Mouse (Mus musculus): ENCODE measurements around the gene Kremen1.

The Kremen1 gene

GRCm38 (mm10) chr11:5184832-5185231 is 76.5 kb downstream of the Kremen1 start:
- in situ Hi-C loops (cut with MboI; ENCODE audit: low pct_unique_long_range_greater_than_20kb in 1 of 2, low sequenced_read_pairs in 2 of 2, unreplicated experiment in 1 of 2): loop anchor here in 1 of 2 experiments (5.0 to 10.0 kb wide), 2 partner anchors 82 to 270 kb away; no protein-coding TSS in a partner anchor

- in situ Hi-C loops (cut with MboI; ENCODE audit: low pct_unique_long_range_greater_than_20kb in 1 of 2, low sequenced_read_pairs in 2 of 2, unreplicated experiment in 1 of 2): loop anchor here in 1 of 2 experiments (5.0 to 10.0 kb wide), 2 partner anchors 83 to 271 kb away; no protein-coding TSS in a partner anchor
Observed at GRCm38 (mm10) chr11:5184250-5184649, 77.1 kb downstream of the Kremen1 start.

GRCm38 (mm10) chr11:5182870-5183269 is 78.5 kb downstream of the Kremen1 start:
- in situ Hi-C loops (cut with MboI; ENCODE audit: low pct_unique_long_range_greater_than_20kb in 1 of 2, low sequenced_read_pairs in 2 of 2, unreplicated experiment in 1 of 2): loop anchor here in 1 of 2 experiments (5.0 to 10.0 kb wide), 2 partner anchors 84 to 272 kb away; no protein-coding TSS in a partner anchor

GRCm38 (mm10) chr11:5181850-5182404 is 79.4 kb downstream of the Kremen1 start:
- in situ Hi-C loops (cut with MboI; ENCODE audit: low pct_unique_long_range_greater_than_20kb in 1 of 2, low sequenced_read_pairs in 2 of 2, unreplicated experiment in 1 of 2): loop anchor here in 1 of 2 experiments (5.0 to 10.0 kb wide), 2 partner anchors 85 to 273 kb away; no protein-coding TSS in a partner anchor

GRCm38 (mm10) chr11:5179391-5179790 is 82.0 kb downstream of the Kremen1 start:
- in situ Hi-C loops (cut with MboI; ENCODE audit: low pct_unique_long_range_greater_than_20kb in 1 of 2, low sequenced_read_pairs in 2 of 2, unreplicated experiment in 1 of 2): no loop called here

- in situ Hi-C loops (cut with MboI; ENCODE audit: low pct_unique_long_range_greater_than_20kb in 1 of 2, low sequenced_read_pairs in 2 of 2, unreplicated experiment in 1 of 2): no loop called here
Observed at GRCm38 (mm10) chr11:5177171-5177570, 84.2 kb downstream of the Kremen1 start.

GRCm38 (mm10) chr11:5176685-5177084 is 84.7 kb downstream of the Kremen1 start:
- in situ Hi-C loops (cut with MboI; ENCODE audit: low pct_unique_long_range_greater_than_20kb in 1 of 2, low sequenced_read_pairs in 2 of 2, unreplicated experiment in 1 of 2): no loop called here

GRCm38 (mm10) chr11:5175866-5176265 is 85.5 kb downstream of the Kremen1 start:
- in situ Hi-C loops (cut with MboI; ENCODE audit: low pct_unique_long_range_greater_than_20kb in 1 of 2, low sequenced_read_pairs in 2 of 2, unreplicated experiment in 1 of 2): no loop called here

- in situ Hi-C loops (cut with MboI; ENCODE audit: low pct_unique_long_range_greater_than_20kb in 1 of 2, low sequenced_read_pairs in 2 of 2, unreplicated experiment in 1 of 2): no loop called here
Observed at GRCm38 (mm10) chr11:5175141-5175540, 86.2 kb downstream of the Kremen1 start.

- in situ Hi-C loops (cut with MboI; ENCODE audit: low pct_unique_long_range_greater_than_20kb in 1 of 2, low sequenced_read_pairs in 2 of 2, unreplicated experiment in 1 of 2): no loop called here
Observed at GRCm38 (mm10) chr11:5172861-5173260, 88.5 kb downstream of the Kremen1 start.

- in situ Hi-C loops (cut with MboI; ENCODE audit: low pct_unique_long_range_greater_than_20kb in 1 of 2, low sequenced_read_pairs in 2 of 2, unreplicated experiment in 1 of 2): no loop called here
Observed at GRCm38 (mm10) chr11:5167311-5167710, 94.0 kb downstream of the Kremen1 start.

GRCm38 (mm10) chr11:5165471-5165916 is 95.9 kb downstream of the Kremen1 start:
- in situ Hi-C loops (cut with MboI; ENCODE audit: low pct_unique_long_range_greater_than_20kb in 1 of 2, low sequenced_read_pairs in 2 of 2, unreplicated experiment in 1 of 2): no loop called here

GRCm38 (mm10) chr11:5164310-5164709 is 97.0 kb downstream of the Kremen1 start:
- in situ Hi-C loops (cut with MboI; ENCODE audit: low pct_unique_long_range_greater_than_20kb in 1 of 2, low sequenced_read_pairs in 2 of 2, unreplicated experiment in 1 of 2): no loop called here

GRCm38 (mm10) chr11:5163421-5163820 is 97.9 kb downstream of the Kremen1 start:
- in situ Hi-C loops (cut with MboI; ENCODE audit: low pct_unique_long_range_greater_than_20kb in 1 of 2, low sequenced_read_pairs in 2 of 2, unreplicated experiment in 1 of 2): no loop called here

- in situ Hi-C loops (cut with MboI; ENCODE audit: low pct_unique_long_range_greater_than_20kb in 1 of 2, low sequenced_read_pairs in 2 of 2, unreplicated experiment in 1 of 2): no loop called here
Observed at GRCm38 (mm10) chr11:5160722-5161485, 100.5 kb downstream of the Kremen1 start.

GRCm38 (mm10) chr11:5158056-5158455 is 103.3 kb downstream of the Kremen1 start:
- in situ Hi-C loops (cut with MboI; ENCODE audit: low pct_unique_long_range_greater_than_20kb in 1 of 2, low sequenced_read_pairs in 2 of 2, unreplicated experiment in 1 of 2): loop anchor here in 1 of 2 experiments (5.0 kb wide), 1 partner anchor 41 kb away; no protein-coding TSS in a partner anchor

GRCm38 (mm10) chr11:5154961-5155805 is 106.2 kb downstream of the Kremen1 start:
- in situ Hi-C loops (cut with MboI; ENCODE audit: low pct_unique_long_range_greater_than_20kb in 1 of 2, low sequenced_read_pairs in 2 of 2, unreplicated experiment in 1 of 2): loop anchor here (5.0 kb wide), 1 partner anchor 38 kb away; no protein-coding TSS in a partner anchor

GRCm38 (mm10) chr11:5151680-5152337 is 109.5 kb downstream of the Kremen1 start, which contains the start of gene Emid1:
TSS of gene Emid1 (minus strand) at chr11:5152257.
- in situ Hi-C loops (cut with MboI; ENCODE audit: low pct_unique_long_range_greater_than_20kb in 1 of 2, low sequenced_read_pairs in 2 of 2, unreplicated experiment in 1 of 2): loop anchor here in 1 of 2 experiments (5.0 kb wide), 1 partner anchor 35 kb away; no protein-coding TSS in a partner anchor

Measured in mouse embryonic stem cell (cell line).